Mouse (Mus musculus) intestine, embryonic 15.5 days (tissue): ENCODE results near the gene Dact3. TPM values are rescaled to one million over a fixed set of nuclear protein-coding genes. Genes with fewer than 3 reads are reported as not detected.

Experiments
- ATAC-seq: fragments of 200-750 bp; cut with Nextera tagmentation; 2 replicates; pipeline ENCODE4 v1.8.0; 2017; ENCODE audit warnings: moderate TSS enrichment, moderate library complexity
- H3K27ac ChIP-seq: fragments of 300-500 bp; sonication (generic); 2 replicates; pipeline ENCODE4 v1.5.1; 2015; ENCODE audit warnings: mild to moderate bottlenecking, inconsistent platforms
- H3K27me3 ChIP-seq: fragments of 300-500 bp; sonication (generic); replicated peaks from 2 replicates; pipeline ENCODE4 v1.6.1; 2015; ENCODE audit warnings: inconsistent platforms
- H3K36me3 ChIP-seq: fragments of 300-500 bp; sonication (generic); 2 replicates; pipeline ENCODE4 v1.6.1; 2015; ENCODE audit warnings: inconsistent platforms
- H3K4me1 ChIP-seq: fragments of 300-500 bp; sonication (generic); replicated peaks from 2 replicates; pipeline ENCODE4 v1.6.1; 2015; ENCODE audit warnings: inconsistent platforms
- H3K4me2 ChIP-seq: fragments of 300-500 bp; sonication (generic); replicated peaks from 2 replicates; pipeline ENCODE4 v1.6.1; 2015; ENCODE audit warnings: mild to moderate bottlenecking, inconsistent platforms
- H3K4me3 ChIP-seq: fragments of 300-500 bp; sonication (generic); replicated peaks from 2 replicates; pipeline ENCODE4 v1.5.1; 2015; ENCODE audit warnings: inconsistent platforms
- H3K9ac ChIP-seq: fragments of 300-500 bp; sonication (generic); 2 replicates; pipeline ENCODE4 v1.6.1; 2015; ENCODE audit warnings: inconsistent platforms
- H3K9me3 ChIP-seq: fragments of 300-500 bp; sonication (generic); 2 replicates; pipeline ENCODE4 v1.6.1; 2016; ENCODE audit warnings: inconsistent platforms
- WGBS: fragments of 180-500 bp; shearing (Covaris S2); methylation state at CpG from one replicate; pipeline ENCODE4 v1.1.7; 2015; 5-methylcytosine and 5-hydroxymethylcytosine counted together
- polyA plus RNA-seq: library from polyadenylated mRNA; unstranded; fragments of >200 nt; fragmentation: Nextera tagmentation; extraction: Ambion mirVana; gene quantifications from 2 replicates; pipeline ENCODE4 v1.2.1, GENCODE M21; 2015

Gene Dact3
- polyA plus RNA-seq, 1 experiment from 2014 or later = 3.2 TPM

DNA sequence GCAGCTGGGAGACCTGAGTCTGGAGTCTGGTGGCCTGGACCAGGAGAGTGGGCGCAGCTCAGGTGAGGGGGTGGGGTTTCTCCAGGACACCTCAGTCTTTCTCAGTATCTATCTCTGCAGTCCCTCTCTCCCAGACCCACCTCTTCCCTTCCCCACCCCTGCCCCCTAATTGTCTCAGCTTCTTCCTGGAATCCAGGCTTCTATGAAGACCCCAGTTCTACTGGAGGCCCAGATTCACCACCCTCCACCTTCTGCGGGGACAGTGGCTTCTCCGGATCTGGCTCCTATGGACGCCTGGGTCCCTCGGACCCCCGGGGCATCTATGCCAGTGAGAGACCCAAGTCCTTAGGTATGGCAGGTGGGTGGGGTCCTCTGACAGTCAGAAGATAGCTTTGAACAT is 8.0 kb downstream of the Dact3 start:
- no peak overlapping the region for H3K27ac ChIP-seq
- peaks cover 18% of the 10 kb centered on the region for H3K36me3 ChIP-seq
- H3K9ac ChIP-seq = no peak overlapping the region
- H3K9me3 ChIP-seq = peaks cover 11% of the 10 kb centered on the region
- peaks cover 15% of the 10 kb centered on the region for H3K4me1 ChIP-seq
- 90% methylated on average over 6 of the region's 6 CpGs for WGBS
- no peak overlapping the region for H3K4me3 ChIP-seq
- H3K27me3 ChIP-seq = peaks cover 16% of the 10 kb centered on the region
- ATAC-seq = no peak
- no peak overlapping the region for H3K4me2 ChIP-seq

- H3K27me3 ChIP-seq = peaks cover 16% of the 10 kb centered on the region
- peaks cover 12% of the 10 kb centered on the region for H3K4me1 ChIP-seq
- ATAC-seq = no peak
- H3K36me3 ChIP-seq = peaks cover 18% of the 10 kb centered on the region
- H3K9me3 ChIP-seq = peaks cover 11% of the 10 kb centered on the region
- H3K4me3 ChIP-seq = no peak overlapping the region
- H3K27ac ChIP-seq = no peak overlapping the region
- 74% methylated on average over 4 of the region's 4 CpGs for WGBS
- no peak overlapping the region for H3K9ac ChIP-seq
- no peak overlapping the region for H3K4me2 ChIP-seq
These were observed 9.2 kb downstream of the Dact3 start for GRCm38 (mm10) chr7:16884334-16884733.

- Histone ChIP-seq H3K36me3 (peaks cover 18% of the 10 kb centered on the region), H3K27ac (no peak overlapping the region), H3K9me3 (peaks cover 11% of the 10 kb centered on the region), H3K4me3 (peak overlapping the region; percentile 35), H3K4me2 (peak overlapping the region; percentile 52), H3K27me3 (peaks cover 16% of the 10 kb centered on the region), H3K9ac (no peak overlapping the region), H3K4me1 (peaks cover 8% of the 10 kb centered on the region)
- WGBS = 19% methylated on average over 78 of the region's 95 CpGs
- peak; percentile 44 for ATAC-seq
These were observed 10.2 kb downstream of the Dact3 start for GRCm38 (mm10) chr7:16885271-16885776.

DNA sequence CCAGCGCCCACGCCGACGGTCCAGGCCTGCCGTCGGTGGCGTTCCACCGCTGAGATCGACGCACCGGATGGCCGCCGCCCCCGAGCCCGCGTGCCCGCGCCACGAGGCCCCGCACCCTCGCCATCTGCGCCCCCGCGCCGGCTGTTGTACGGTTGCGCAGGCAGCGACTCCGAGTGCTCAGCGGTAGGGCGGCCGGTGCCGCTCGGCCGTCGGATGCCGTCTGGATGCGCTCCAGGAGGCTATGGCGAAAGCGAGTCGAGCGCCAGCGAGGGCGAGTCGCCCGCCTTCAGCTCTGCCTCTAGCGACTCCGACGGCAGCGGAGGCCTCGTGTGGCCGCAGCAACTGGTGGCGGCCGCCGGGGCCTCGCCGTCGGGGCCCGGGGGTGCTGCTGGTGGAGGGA is 10.8 kb downstream of the Dact3 start:
- Histone ChIP-seq H3K27ac (no peak overlapping the region), H3K4me1 (peaks cover 8% of the 10 kb centered on the region), H3K4me3 (peak overlapping the region; percentile 35), H3K4me2 (peak overlapping the region; percentile 52), H3K27me3 (peaks cover 16% of the 10 kb centered on the region), H3K9me3 (peaks cover 11% of the 10 kb centered on the region), H3K9ac (no peak overlapping the region), H3K36me3 (peaks cover 18% of the 10 kb centered on the region)
- 60% methylated on average over 59 of the region's 59 CpGs for WGBS
- no peak for ATAC-seq

- 27% methylated on average over 6 of the region's 6 CpGs for WGBS
- Histone ChIP-seq H3K4me3 (0 out of 2 replicates have a peak overlapping the region, but pooled peaks have one; percentile 2), H3K9me3 (peaks cover 6% of the 10 kb centered on the region), H3K9ac (no peak overlapping the region), H3K36me3 (peaks cover 7% of the 10 kb centered on the region), H3K4me1 (peaks cover 37% of the 10 kb centered on the region), H3K27ac (peak overlapping the region; percentile 95), H3K27me3 (peaks cover 26% of the 10 kb centered on the region), H3K4me2 (peak overlapping the region; percentile 78)
- no peak for ATAC-seq
These were observed 15.4 kb downstream of the Dact3 start for GRCm38 (mm10) chr7:16890536-16890935.

DNA sequence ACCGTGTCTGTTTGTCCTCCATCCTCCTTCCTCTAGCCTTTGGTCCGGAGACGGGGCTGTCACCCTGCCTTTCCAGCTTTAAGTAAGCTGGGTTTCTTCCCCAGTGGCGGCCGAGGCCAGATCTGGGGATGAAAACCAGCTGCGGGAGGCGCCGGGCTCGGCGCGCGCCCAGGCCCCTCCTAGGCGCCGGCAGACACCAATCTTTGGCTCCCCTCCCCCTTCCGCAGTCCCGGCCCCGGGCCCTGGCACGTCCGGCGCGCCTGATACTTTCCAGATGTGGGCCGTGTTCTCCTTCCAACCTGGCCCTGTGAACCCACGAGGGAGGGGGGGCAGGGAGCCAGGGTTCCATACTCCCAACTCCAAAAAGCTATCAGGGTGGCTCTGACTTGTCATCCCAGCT is 15.8 kb downstream of the Dact3 start:
- ATAC-seq = peak; percentile 79
- WGBS = 1% methylated on average over 23 of the region's 23 CpGs
- Histone ChIP-seq H3K36me3 (peaks cover 3% of the 10 kb centered on the region), H3K4me2 (peak overlapping the region; percentile 78), H3K4me3 (0 out of 2 replicates have a peak overlapping the region, but pooled peaks have one; percentile 2), H3K27ac (peak overlapping the region; percentile 95), H3K9me3 (peaks cover 2% of the 10 kb centered on the region), H3K9ac (no peak overlapping the region), H3K27me3 (peaks cover 22% of the 10 kb centered on the region), H3K4me1 (peaks cover 38% of the 10 kb centered on the region)

- no peaks in the 10 kb centered on the region for H3K9me3 ChIP-seq
- WGBS = under 1% methylated on average over 30 of the region's 30 CpGs
- peak; percentile 88 for ATAC-seq
- peak within 1 kb of the TSS; percentile 95 for H3K27ac ChIP-seq
- peak within 1 kb of the TSS; percentile 78 for H3K4me2 ChIP-seq
- H3K4me3 ChIP-seq = peak within 1 kb of the TSS; percentile 34
- peak within 1 kb of the TSS; percentile 40 for H3K9ac ChIP-seq
- peaks cover 38% of the 10 kb centered on the region for H3K4me1 ChIP-seq
- H3K36me3 ChIP-seq = no peaks in the 10 kb centered on the region; the same call in 1 of the 2 replicates
- peaks cover 16% of the 10 kb centered on the region for H3K27me3 ChIP-seq
These were observed 16.7 kb downstream of the Dact3 start, which contains the start of gene Gng8 for GRCm38 (mm10) chr7:16891641-16892351. Gene Gng8, plus strand, starts transcription at chr7:16891786.

DNA sequence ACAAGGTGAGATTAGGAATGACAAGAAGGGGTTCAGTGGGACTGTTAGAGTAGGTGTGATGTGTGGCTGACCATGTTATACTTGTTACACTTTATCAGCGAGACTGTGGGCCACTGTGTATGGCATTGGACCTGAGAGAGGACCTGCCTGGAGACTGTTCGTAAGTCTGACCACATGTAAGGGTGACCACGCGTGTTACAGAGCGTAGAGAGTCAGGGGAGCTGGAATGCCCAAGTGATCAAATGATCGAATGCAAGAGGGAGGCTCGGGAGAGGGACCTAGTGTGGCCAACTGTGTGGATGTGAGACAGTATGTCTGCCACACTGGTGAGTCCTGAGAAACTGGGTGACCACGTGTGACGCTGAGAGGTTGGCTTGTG is 17.2 kb downstream of the Dact3 start:
- H3K27ac ChIP-seq = 0 out of 2 replicates have a peak overlapping the region, but pooled peaks have one; percentile 95
- peaks cover 38% of the 10 kb centered on the region for H3K4me1 ChIP-seq
- ATAC-seq = peak; percentile 4; the same call in 1 of the 2 replicates
- H3K9me3 ChIP-seq = no peaks in the 10 kb centered on the region
- H3K36me3 ChIP-seq = no peaks in the 10 kb centered on the region
- WGBS = 35% methylated on average over 9 of the region's 9 CpGs
- H3K4me2 ChIP-seq = peak overlapping the region; percentile 78
- peaks cover 16% of the 10 kb centered on the region for H3K27me3 ChIP-seq
- H3K9ac ChIP-seq = peak overlapping the region; percentile 32
- H3K4me3 ChIP-seq = peak overlapping the region; percentile 34

- WGBS = 10% methylated on average over 6 of the region's 6 CpGs
- Histone ChIP-seq H3K4me1 (peaks cover 38% of the 10 kb centered on the region), H3K9me3 (no peaks in the 10 kb centered on the region), H3K27ac (no peak overlapping the region), H3K9ac (no peak overlapping the region), H3K4me3 (no peak overlapping the region), H3K27me3 (peaks cover 16% of the 10 kb centered on the region), H3K36me3 (no peaks in the 10 kb centered on the region), H3K4me2 (peak overlapping the region; percentile 78; the same call in 1 of the 2 replicates)
- ATAC-seq = no peak
These were observed 18.5 kb downstream of the Dact3 start for GRCm38 (mm10) chr7:16893612-16894011.

DNA sequence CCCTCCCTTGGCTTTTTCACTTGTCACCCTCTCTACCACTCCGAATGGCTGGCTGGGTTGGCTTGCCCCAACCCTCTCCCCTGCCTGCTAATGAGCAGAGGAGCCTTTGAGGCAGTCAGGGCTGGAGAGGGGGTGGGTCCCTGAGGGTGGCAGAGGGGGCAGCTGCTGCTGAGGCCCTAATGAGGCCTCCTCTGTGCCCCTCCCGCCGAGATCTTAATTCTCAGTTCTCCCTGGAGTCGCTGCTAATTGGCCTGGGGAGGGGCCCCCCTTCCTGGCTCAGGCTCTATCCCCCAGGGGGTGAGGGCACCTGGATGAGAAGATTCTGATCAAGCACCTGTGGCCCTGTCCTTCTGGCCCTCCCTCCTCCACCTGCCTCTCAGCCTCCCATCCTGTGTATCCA is 19.2 kb downstream of the Dact3 start:
- H3K4me2 ChIP-seq = peak overlapping the region; percentile 61; the same call in 1 of the 2 replicates
- WGBS = 11% methylated on average over 4 of the region's 4 CpGs
- ATAC-seq = no peak
- peaks cover 38% of the 10 kb centered on the region for H3K4me1 ChIP-seq
- no peaks in the 10 kb centered on the region for H3K9me3 ChIP-seq
- peaks cover 16% of the 10 kb centered on the region for H3K27me3 ChIP-seq
- no peak overlapping the region; the same call in 1 of the 2 replicates for H3K9ac ChIP-seq
- no peaks in the 10 kb centered on the region for H3K36me3 ChIP-seq
- no peak overlapping the region for H3K27ac ChIP-seq
- H3K4me3 ChIP-seq = no peak overlapping the region

DNA sequence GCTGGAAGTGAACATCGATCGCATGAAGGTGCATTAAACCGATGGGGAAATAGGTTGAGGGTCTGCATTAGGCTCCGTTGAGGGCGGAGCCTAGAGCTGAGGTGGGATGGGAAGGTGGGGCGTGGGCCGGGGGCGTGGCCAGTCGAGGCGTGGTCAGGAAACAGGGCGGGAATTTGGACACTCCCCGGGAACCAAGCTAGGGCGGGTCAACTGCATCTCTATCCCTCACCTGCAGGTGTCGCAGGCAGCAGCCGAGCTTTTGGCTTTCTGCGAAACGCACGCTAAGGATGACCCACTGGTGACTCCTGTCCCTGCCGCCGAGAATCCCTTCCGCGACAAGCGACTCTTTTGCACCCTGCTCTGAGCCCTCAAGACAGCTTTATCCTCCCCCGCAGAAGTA is 19.9 kb downstream of the Dact3 start:
- 1% methylated on average over 24 of the region's 24 CpGs for WGBS
- no peak overlapping the region for H3K9ac ChIP-seq
- H3K9me3 ChIP-seq = no peaks in the 10 kb centered on the region
- peak; percentile 9; the same call in 1 of the 2 replicates for ATAC-seq
- H3K27ac ChIP-seq = 0 out of 2 replicates have a peak overlapping the region, but pooled peaks have one; percentile 15
- H3K36me3 ChIP-seq = no peaks in the 10 kb centered on the region
- H3K4me1 ChIP-seq = peaks cover 38% of the 10 kb centered on the region
- H3K4me3 ChIP-seq = peak overlapping the region; percentile 17
- H3K27me3 ChIP-seq = peaks cover 16% of the 10 kb centered on the region
- H3K4me2 ChIP-seq = peak overlapping the region; percentile 61

DNA sequence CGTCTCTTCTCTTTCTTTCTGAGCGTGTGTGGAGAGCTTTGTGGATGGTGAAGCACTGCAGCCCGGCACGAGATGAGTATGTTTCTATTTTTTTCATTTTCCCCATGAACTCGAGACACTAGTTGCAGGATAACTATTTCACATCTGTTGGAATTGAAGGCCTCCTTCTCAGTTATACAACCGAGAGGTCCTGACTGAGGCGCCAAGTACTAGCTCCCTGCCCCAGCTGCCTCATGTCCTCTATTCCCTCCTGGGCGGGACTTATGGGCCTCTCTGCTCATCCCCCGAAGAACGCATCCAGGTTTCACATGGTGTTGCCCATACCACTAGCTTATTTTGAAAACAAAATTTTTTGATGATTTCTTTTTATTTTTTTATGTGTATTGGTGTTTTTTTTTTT is 20.4 kb downstream of the Dact3 start:
- Histone ChIP-seq H3K4me1 (peaks cover 38% of the 10 kb centered on the region), H3K36me3 (no peaks in the 10 kb centered on the region), H3K27me3 (peaks cover 16% of the 10 kb centered on the region), H3K4me3 (peak overlapping the region; percentile 17), H3K27ac (0 out of 2 replicates have a peak overlapping the region, but pooled peaks have one; percentile 15), H3K4me2 (peak overlapping the region; percentile 61), H3K9ac (no peak overlapping the region), H3K9me3 (no peaks in the 10 kb centered on the region)
- 24% methylated on average over 10 of the region's 10 CpGs for WGBS
- no peak for ATAC-seq
